Mouse (Mus musculus) lung, postnatal 0 days (tissue): ENCODE results near the gene Kif13a.

Experiments
- CTCF ChIP-seq: IDR thresholded peaks from 2 replicates; pipeline ENCODE4 v1.5.1; 2016; ENCODE audit warnings: antibody characterized with exemption, mild to moderate bottlenecking
- EP300 ChIP-seq: IDR thresholded peaks from 2 replicates; pipeline ENCODE4 v1.6.1; 2016; ENCODE audit warnings: antibody characterized with exemption, mild to moderate bottlenecking, control low read depth

DNA sequence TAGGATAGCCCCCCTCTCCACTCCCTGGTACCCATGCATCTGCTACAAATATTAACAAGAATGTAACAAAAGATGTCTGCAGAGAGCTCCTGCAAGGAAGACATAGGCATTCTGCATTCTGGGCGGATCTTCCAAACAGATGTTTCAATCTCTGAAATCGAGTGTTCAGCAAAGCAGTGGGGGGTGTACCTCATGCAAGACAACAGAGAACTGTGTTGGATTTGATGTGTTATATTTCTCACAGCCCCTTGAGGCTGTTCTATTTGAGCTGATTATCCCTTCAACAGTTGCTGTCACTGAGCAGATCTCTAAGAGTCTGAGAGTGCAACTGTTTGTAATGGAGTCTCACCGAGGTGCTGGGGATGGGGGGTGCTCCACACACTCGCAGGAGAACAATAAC, 37.3 kb downstream of the Kif13a start:
- no peak for TF ChIP-seq CTCF
- TF ChIP-seq EP300: no peak
